Mouse (Mus musculus): ENCODE measurements around the gene Bmpr2.

DNA sequence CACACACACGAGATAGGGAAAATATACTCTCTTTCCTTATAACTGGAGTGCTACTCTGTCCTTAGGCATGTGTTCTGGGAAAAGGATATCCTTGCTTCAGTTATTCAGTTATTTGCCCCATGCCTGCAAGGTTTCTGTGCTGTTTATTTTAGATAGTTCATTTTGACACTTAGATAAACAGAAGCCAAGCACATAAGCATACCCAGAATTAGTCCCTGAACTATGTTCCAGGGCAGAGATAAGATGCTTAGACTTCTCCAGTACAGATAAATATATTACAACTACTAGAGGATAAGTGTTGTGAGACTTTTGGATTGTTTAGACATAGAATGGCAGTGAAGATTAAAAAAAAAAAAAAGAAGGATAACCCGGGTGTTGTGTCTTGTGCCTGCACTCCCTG, 41.2 kb downstream of the Bmpr2 start:
- TF ChIP-seq CTCF (IDR thresholded peaks at IDR 0.05; ENCODE audit: low read depth, low read length) (no peak), GATA1 (IDR thresholded peaks at IDR 0.05; ENCODE audit: borderline replicate concordance, low read length) (no peak), TAL1 (conservative IDR thresholded peaks at IDR 0.05; ENCODE audit: low read depth, low read length) (no peak), POLR2AphosphoS5 (IDR thresholded peaks at IDR 0.05; ENCODE audit: insufficient replicate concordance, low read depth, low read length) (no peak), GATA2 (IDR thresholded peaks at IDR 0.05; ENCODE audit: borderline replicate concordance, low read depth, low read length) (no peak)

Data from G1E (cell line).